Mouse (Mus musculus) liver, embryonic 14.5 days (tissue): ENCODE measurements around the gene Rpp14.

Experiments used
- CTCF ChIP-seq: IDR thresholded peaks from 2 replicates; pipeline ENCODE4 v1.5.1; 2016; ENCODE audit warnings: antibody characterized with exemption, low read depth, control low read depth
- EP300 ChIP-seq: IDR thresholded peaks from 2 replicates; pipeline ENCODE4 v1.6.1; 2016; ENCODE audit warnings: antibody characterized with exemption, low read depth

- TF ChIP-seq EP300 (no peak), CTCF (no peak)
Measured at GRCm38 (mm10) chr14:8052661-8053060, 27.5 kb upstream of the Rpp14 start.
